Mouse (Mus musculus): ENCODE data around the gene Gm49387. TPM values are rescaled to one million over a fixed set of nuclear protein-coding genes. Genes with fewer than 3 reads are reported as not detected.

The Gm49387 gene
- polyA plus RNA-seq, 1 experiment from 2014 or later, result 2.8 TPM

DNA sequence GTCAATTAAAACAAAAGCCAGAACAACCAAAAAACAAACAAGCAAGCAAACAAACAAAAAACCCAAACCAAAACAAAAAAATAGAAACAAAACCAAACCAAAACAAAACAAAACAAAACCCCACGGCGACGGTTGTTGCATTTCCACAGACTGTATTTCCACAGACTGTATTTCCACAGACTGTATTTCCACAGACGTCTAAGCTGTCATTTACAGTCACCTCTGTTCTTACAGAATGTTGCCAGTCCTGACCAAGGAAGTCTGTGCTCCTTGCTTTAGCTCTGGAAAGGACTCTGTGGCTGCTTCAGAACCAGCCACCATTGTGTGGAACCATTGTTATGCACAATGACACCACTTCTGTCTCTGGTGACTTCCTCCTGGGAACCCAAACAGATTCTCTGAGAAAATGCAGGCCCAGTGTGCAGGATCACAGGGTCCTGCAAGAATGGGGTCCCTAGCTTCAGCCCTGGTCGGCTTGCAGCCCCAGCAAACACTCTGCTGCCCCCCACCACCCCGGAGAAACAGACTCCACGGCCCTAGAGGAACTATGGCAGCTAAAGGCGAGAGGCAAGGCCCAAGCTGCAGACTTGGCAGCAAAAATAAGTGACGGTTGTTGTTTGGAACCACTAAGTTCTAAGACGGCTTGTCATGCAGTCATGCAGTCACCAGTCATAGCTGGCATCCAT is 31.1 kb upstream of the Gm49387 start:
- H3K9me3 ChIP-seq (ENCODE audit: control insufficient read depth, low read depth, low read length), result no peaks in the 10 kb centered on the region
- no peak overlapping the region for H3K27ac ChIP-seq (ENCODE audit: low read length)
- 0 out of 2 replicates have a peak, but pooled peaks cover 6% of the 10 kb centered on the region for H3K4me1 ChIP-seq (ENCODE audit: control insufficient read depth, insufficient read depth, low read length)
- ATAC-seq (ENCODE audit: insufficient number of reproducible peaks, insufficient read depth, low FRiP score, low read depth), result no peak
- peaks cover 6% of the 10 kb centered on the region for H3K36me3 ChIP-seq (ENCODE audit: control insufficient read depth, insufficient read depth, low read length)
- H3K4me3 ChIP-seq (ENCODE audit: low read depth, low read length), result no peak overlapping the region
- 73% methylated on average over 10 of the region's 10 CpGs for WGBS
- no peak overlapping the region for H3K4me2 ChIP-seq (replicated peaks; ENCODE audit: low read depth, low read length)
- no peaks in the 10 kb centered on the region for H3K27me3 ChIP-seq (ENCODE audit: control insufficient read depth, insufficient read depth, low read length)
- no peak overlapping the region for H3K9ac ChIP-seq (replicated peaks; ENCODE audit: low read depth, low read length)

DNA sequence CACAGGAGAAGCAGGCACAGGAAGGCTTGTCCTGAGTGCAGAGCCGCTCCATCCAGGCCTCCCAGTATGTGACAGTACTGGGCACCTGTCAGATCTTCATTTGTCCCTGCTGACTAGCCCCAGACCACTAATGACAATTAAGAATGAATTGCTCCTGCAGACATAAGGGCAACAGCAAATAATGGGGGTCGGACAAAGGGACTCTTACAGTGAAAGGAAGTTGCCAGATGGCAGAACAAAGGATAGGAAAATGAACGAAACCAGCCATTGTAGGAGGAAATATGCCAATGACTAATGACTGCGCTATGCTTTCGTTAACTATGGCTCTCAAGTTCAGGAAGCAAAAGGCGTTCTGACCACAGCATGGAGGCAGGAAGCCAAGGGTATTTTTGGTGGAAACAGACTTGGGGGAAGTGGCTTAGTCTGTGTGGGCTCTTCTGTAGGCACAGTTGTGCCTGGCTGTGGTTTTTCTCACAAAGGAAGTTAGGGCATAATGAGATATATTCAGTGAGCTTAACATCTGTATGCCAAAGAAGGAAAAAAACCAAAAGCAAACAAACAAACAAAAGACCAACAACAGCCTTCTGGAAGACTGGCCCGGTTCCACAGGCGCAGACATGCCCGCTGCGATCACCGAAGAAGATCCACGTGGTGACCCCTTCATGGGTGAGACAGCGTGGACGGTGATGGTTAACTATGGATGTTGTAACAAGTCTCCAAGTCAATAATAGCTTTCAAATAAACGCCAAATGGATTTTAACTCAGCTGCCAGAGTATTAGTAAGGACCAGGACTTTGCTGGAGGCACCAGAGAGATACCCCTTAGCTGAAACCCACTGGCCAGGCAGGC is 29.2 kb upstream of the Gm49387 start:
- no peak for ATAC-seq (ENCODE audit: insufficient number of reproducible peaks, insufficient read depth, low FRiP score, low read depth)
- no peak overlapping the region for H3K9ac ChIP-seq (replicated peaks; ENCODE audit: low read depth, low read length)
- WGBS, result 76% methylated on average over 15 of the region's 15 CpGs

DNA sequence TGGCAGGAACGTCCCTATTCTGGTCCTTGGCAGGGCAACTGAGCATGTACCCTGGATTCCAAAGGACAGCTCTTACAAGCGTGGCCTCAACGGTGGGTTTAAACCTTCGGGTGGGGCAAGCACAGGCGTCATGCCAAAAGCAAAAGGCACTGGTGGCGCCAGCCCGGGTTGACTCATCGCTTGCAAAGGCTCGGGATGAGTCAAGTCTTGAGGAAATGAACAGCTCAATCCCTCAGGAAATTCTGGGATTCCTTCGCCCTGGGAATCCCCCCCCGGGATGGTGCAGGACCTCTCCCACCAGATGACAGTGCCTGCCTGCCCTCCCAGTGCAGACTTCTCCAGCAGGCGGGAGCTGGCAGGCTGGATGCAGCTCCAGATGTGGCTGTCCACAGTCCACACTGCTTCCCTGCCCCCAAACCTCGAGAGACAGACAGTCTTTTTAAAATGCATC is 28.5 kb upstream of the Gm49387 start:
- no peak overlapping the region for H3K4me3 ChIP-seq (ENCODE audit: low read depth, low read length)
- H3K27me3 ChIP-seq (ENCODE audit: control insufficient read depth, insufficient read depth, low read length), result no peaks in the 10 kb centered on the region
- H3K4me1 ChIP-seq (ENCODE audit: control insufficient read depth, insufficient read depth, low read length), result peaks cover 24% of the 10 kb centered on the region
- H3K27ac ChIP-seq (ENCODE audit: low read length), result peak overlapping the region; percentile 68; the same call in 1 of the 2 replicates
- H3K9ac ChIP-seq (replicated peaks; ENCODE audit: low read depth, low read length), result no peak overlapping the region
- H3K9me3 ChIP-seq (ENCODE audit: control insufficient read depth, low read depth, low read length), result no peaks in the 10 kb centered on the region
- no peak overlapping the region for H3K4me2 ChIP-seq (replicated peaks; ENCODE audit: low read depth, low read length)
- ATAC-seq (ENCODE audit: insufficient number of reproducible peaks, insufficient read depth, low FRiP score, low read depth), result no peak
- WGBS, result 59% methylated on average over 13 of the region's 13 CpGs
- peaks cover 6% of the 10 kb centered on the region for H3K36me3 ChIP-seq (ENCODE audit: control insufficient read depth, insufficient read depth, low read length)

More for the DNA sequence above, 29.2 kb upstream of the Gm49387 start:
- H3K36me3 ChIP-seq (ENCODE audit: control insufficient read depth, insufficient read depth, low read length), result peaks cover 6% of the 10 kb centered on the region
- no peak overlapping the region for H3K4me3 ChIP-seq (ENCODE audit: low read depth, low read length)
- no peaks in the 10 kb centered on the region for H3K9me3 ChIP-seq (ENCODE audit: control insufficient read depth, low read depth, low read length)
- H3K4me2 ChIP-seq (replicated peaks; ENCODE audit: low read depth, low read length), result no peak overlapping the region
- peak overlapping the region; percentile 68; the same call in 1 of the 2 replicates for H3K27ac ChIP-seq (ENCODE audit: low read length)
- peaks cover 17% of the 10 kb centered on the region for H3K4me1 ChIP-seq (ENCODE audit: control insufficient read depth, insufficient read depth, low read length)
- no peaks in the 10 kb centered on the region for H3K27me3 ChIP-seq (ENCODE audit: control insufficient read depth, insufficient read depth, low read length)

DNA sequence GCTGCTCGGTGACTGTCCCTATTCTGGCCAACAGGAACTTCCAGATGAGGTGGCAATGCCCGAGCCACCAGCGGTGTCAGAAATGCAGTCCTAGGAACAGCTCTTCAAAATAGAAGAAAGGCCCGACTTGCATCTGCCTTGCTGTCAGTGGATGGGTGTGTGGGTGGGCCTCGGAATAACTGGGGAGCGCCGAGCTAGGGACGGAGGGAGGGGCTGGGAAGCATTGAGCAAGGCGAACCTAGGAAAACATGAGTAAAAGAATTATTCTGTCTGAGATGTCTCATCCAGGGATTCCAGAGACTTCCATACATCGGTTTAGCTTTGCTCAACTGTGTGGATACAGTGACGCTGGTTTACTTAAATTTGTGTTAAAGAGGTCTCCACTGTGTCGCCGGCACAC is 27.6 kb upstream of the Gm49387 start:
- Histone ChIP-seq H3K4me1 (ENCODE audit: control insufficient read depth, insufficient read depth, low read length) (peaks cover 32% of the 10 kb centered on the region), H3K36me3 (ENCODE audit: control insufficient read depth, insufficient read depth, low read length) (peaks cover 6% of the 10 kb centered on the region), H3K27me3 (ENCODE audit: control insufficient read depth, insufficient read depth, low read length) (no peaks in the 10 kb centered on the region), H3K4me2 (replicated peaks; ENCODE audit: low read depth, low read length) (no peak overlapping the region), H3K9me3 (ENCODE audit: control insufficient read depth, low read depth, low read length) (no peaks in the 10 kb centered on the region), H3K27ac (ENCODE audit: low read length) (no peak overlapping the region; the same call in 1 of the 2 replicates), H3K9ac (replicated peaks; ENCODE audit: low read depth, low read length) (no peak overlapping the region), H3K4me3 (ENCODE audit: low read depth, low read length) (no peak overlapping the region)
- WGBS, result 85% methylated on average over 13 of the region's 13 CpGs
- ATAC-seq (ENCODE audit: insufficient number of reproducible peaks, insufficient read depth, low FRiP score, low read depth), result no peak

DNA sequence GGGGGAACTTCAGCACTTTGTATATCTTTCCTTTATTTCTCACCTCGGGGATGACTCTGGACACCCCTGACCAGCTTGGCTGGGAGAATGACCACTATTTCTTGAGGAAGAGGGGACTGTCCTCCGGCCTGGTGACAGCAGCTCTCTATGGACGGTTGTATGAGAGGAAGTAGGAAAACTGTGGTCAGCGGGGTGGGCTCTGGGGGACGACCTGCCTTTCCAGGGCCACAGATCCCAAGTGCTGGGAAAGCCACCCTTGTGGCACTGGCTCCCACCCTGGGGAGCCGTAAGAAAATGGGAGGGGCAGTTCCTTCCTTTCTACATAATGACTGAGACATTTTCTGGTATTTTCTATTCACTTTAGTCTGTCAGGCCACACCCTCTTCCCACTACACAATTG is 27.1 kb upstream of the Gm49387 start:
- H3K4me1 ChIP-seq (ENCODE audit: control insufficient read depth, insufficient read depth, low read length), result peaks cover 38% of the 10 kb centered on the region
- 86% methylated on average over 6 of the region's 6 CpGs for WGBS
- no peak for ATAC-seq (ENCODE audit: insufficient number of reproducible peaks, insufficient read depth, low FRiP score, low read depth)

DNA sequence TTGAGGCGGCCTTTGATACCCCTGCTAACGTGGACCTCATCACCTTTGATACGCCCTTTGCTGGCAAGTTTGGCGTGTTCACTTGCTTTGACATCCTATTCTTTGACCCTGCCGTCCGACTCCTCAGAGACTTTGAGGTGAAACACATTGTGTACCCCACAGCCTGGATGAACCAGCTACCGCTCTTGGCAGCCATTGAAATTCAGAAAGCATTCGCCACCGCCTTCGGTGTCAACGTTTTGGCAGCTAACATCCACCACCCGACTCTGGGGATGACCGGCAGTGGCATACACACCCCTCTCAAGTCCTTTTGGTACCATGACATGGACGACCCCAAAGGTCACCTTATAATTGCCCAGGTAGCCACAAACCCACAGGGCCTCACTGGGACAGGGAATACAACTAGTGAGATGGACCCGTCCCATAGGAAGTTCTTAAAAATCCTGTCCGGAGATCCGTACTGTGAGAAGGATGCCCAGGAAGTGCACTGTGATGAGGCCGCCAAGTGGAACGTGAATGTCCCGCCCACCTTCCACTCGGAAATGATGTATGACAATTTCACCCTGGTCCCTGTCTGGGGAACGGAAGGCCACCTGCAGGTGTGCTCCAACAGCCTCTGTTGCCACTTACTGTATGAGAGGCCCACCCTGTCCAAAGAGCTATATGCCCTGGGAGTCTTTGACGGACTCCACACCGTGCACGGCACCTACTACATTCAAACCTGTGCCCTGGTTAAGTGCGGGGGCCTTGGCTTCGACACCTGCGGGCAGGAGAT is 26.4 kb upstream of the Gm49387 start:
- H3K9ac ChIP-seq (replicated peaks; ENCODE audit: low read depth, low read length), result no peak overlapping the region
- H3K4me2 ChIP-seq (replicated peaks; ENCODE audit: low read depth, low read length), result no peak overlapping the region
- H3K4me3 ChIP-seq (ENCODE audit: low read depth, low read length), result no peak overlapping the region
- ATAC-seq (ENCODE audit: insufficient number of reproducible peaks, insufficient read depth, low FRiP score, low read depth), result no peak
- no peaks in the 10 kb centered on the region for H3K27me3 ChIP-seq (ENCODE audit: control insufficient read depth, insufficient read depth, low read length)
- 92% methylated on average over 28 of the region's 28 CpGs for WGBS
- no peak overlapping the region for H3K27ac ChIP-seq (ENCODE audit: low read length)
- H3K36me3 ChIP-seq (ENCODE audit: control insufficient read depth, insufficient read depth, low read length), result peaks cover 6% of the 10 kb centered on the region
- H3K4me1 ChIP-seq (ENCODE audit: control insufficient read depth, insufficient read depth, low read length), result peaks cover 44% of the 10 kb centered on the region
- H3K9me3 ChIP-seq (ENCODE audit: control insufficient read depth, low read depth, low read length), result no peaks in the 10 kb centered on the region

More for the DNA sequence above, 27.1 kb upstream of the Gm49387 start:
- no peak overlapping the region for H3K4me3 ChIP-seq (ENCODE audit: low read depth, low read length)
- peaks cover 6% of the 10 kb centered on the region for H3K36me3 ChIP-seq (ENCODE audit: control insufficient read depth, insufficient read depth, low read length)
- no peak overlapping the region for H3K27ac ChIP-seq (ENCODE audit: low read length)
- H3K9ac ChIP-seq (replicated peaks; ENCODE audit: low read depth, low read length), result no peak overlapping the region
- no peak overlapping the region for H3K4me2 ChIP-seq (replicated peaks; ENCODE audit: low read depth, low read length)
- no peaks in the 10 kb centered on the region for H3K9me3 ChIP-seq (ENCODE audit: control insufficient read depth, low read depth, low read length)
- H3K27me3 ChIP-seq (ENCODE audit: control insufficient read depth, insufficient read depth, low read length), result no peaks in the 10 kb centered on the region

DNA sequence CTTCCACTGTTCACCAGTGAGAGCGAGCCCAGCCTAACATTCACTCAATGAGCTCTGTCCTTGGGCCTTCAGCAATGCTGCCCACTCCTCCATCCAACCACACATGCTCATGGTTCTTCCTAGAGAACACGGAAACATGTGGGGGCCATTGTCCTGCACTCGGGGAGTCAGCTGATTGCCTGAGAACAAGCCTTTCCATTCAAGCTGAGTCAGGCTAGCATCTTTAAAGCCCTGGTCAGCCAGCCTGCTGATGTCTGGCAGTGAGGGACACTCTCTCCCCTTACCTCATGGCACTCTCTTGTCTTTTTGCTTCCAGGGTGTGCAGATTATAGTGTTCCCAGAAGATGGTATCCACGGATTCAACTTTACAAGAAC is 24.9 kb upstream of the Gm49387 start:
- no peak overlapping the region for H3K4me2 ChIP-seq (replicated peaks; ENCODE audit: low read depth, low read length)
- H3K4me1 ChIP-seq (ENCODE audit: control insufficient read depth, insufficient read depth, low read length), result peaks cover 52% of the 10 kb centered on the region

DNA sequence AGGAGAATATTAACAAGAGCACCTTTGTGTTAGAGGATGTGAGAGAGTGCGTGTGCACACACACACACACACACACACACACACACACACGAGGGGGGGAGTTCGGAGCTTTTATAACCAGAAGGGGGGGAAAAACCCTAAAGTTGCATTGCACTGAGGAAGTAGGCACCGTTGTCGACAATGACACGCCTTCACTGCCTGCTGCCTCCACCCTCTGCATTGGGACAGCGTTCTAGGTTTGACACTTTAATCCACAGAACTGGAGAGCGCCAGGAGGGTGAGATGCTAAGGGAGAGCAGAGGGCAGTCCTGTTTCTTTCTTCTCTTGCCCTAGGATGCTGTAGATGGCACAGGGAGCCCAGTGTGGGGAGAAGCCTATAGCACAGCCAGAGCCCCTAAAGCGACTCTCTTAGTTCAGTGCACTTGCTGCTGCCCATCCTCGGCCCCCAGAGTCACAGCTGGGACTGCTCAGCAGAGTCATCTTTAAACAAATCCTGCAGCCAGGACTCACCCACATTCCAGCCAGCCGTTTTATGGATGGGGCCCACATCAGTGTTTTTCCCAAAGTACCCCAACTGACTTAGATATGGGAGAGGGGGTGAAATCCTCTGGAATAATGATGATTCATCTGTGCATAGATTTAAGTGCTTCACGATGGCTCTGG is 24.4 kb upstream of the Gm49387 start:
- no peak overlapping the region for H3K9ac ChIP-seq (replicated peaks; ENCODE audit: low read depth, low read length)
- H3K4me2 ChIP-seq (replicated peaks; ENCODE audit: low read depth, low read length), result no peak overlapping the region
- ATAC-seq (ENCODE audit: insufficient number of reproducible peaks, insufficient read depth, low FRiP score, low read depth), result no peak
- H3K4me1 ChIP-seq (ENCODE audit: control insufficient read depth, insufficient read depth, low read length), result peaks cover 57% of the 10 kb centered on the region
- H3K27ac ChIP-seq (ENCODE audit: low read length), result peak overlapping the region; percentile 61; the same call in 1 of the 2 replicates
- WGBS, result 33% methylated on average over 12 of the region's 12 CpGs
- H3K27me3 ChIP-seq (ENCODE audit: control insufficient read depth, insufficient read depth, low read length), result no peaks in the 10 kb centered on the region
- H3K9me3 ChIP-seq (ENCODE audit: control insufficient read depth, low read depth, low read length), result no peaks in the 10 kb centered on the region
- no peak overlapping the region for H3K4me3 ChIP-seq (ENCODE audit: low read depth, low read length)
- peaks cover 6% of the 10 kb centered on the region for H3K36me3 ChIP-seq (ENCODE audit: control insufficient read depth, insufficient read depth, low read length)

More for the DNA sequence above, 24.9 kb upstream of the Gm49387 start:
- H3K4me3 ChIP-seq (ENCODE audit: low read depth, low read length), result no peak overlapping the region
- ATAC-seq (ENCODE audit: insufficient number of reproducible peaks, insufficient read depth, low FRiP score, low read depth), result no peak
- peak overlapping the region; percentile 61 for H3K27ac ChIP-seq (ENCODE audit: low read length)
- H3K9me3 ChIP-seq (ENCODE audit: control insufficient read depth, low read depth, low read length), result no peaks in the 10 kb centered on the region
- H3K9ac ChIP-seq (replicated peaks; ENCODE audit: low read depth, low read length), result no peak overlapping the region
- no peaks in the 10 kb centered on the region for H3K27me3 ChIP-seq (ENCODE audit: control insufficient read depth, insufficient read depth, low read length)
- 59% methylated on average over 4 of the region's 4 CpGs for WGBS
- H3K36me3 ChIP-seq (ENCODE audit: control insufficient read depth, insufficient read depth, low read length), result peaks cover 6% of the 10 kb centered on the region
